ENCODE assay signal across 27 mouse cellular contexts in the genomic region with DNA sequence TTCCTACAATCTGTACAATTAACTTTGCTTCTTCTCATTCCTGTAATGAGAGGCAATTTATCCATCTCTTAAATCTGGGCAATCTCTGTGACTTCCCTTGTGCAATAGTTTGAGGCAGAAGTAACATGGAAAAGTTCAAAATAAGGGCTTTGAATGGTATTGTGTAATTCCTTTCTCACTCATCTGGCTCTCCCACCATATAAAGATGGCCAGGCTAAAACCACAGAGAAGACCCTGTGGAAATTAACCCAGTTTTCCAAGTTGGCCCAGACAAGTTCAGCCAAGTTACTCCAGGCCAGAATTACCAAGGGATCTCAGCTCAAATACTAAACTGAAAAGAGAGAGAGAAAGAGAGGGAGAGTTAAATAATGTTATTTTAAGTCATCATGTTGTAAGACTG.
DNase-seq lines count a peak whose midpoint lies in the region.
"Had no signal": no experiment of that assay in that cellular context is flagged by ENCODE, and none has a peak within 500 bp of the region (broad histone marks: within the 10 kb centered on the region; RNA-seq: fewer than 3 reads in every experiment).

No protein-coding gene starts in this region.

- no peaks in the 10 kb centered on the region for H3K9me3 ChIP-seq in heart, embryonic 10.5 days
- H3K9me3 ChIP-seq: embryonic facial prominence, embryonic 13.5 days; forebrain, embryonic 13.5 days; heart, embryonic 15.5 days; hindbrain, embryonic 13.5 days; intestine, embryonic 15.5 days had no signal

- H3K27me3 ChIP-seq in heart, embryonic 10.5 days (ENCODE audit: insufficient read depth, poor library complexity, severe bottlenecking): no peaks in the 10 kb centered on the region
- H3K27me3 ChIP-seq: CH12.LX; embryonic facial prominence, embryonic 13.5 days; forebrain, embryonic 13.5 days; heart, embryonic 15.5 days; hindbrain, embryonic 13.5 days; intestine, embryonic 15.5 days had no signal

- no peaks in the 10 kb centered on the region for H3K36me3 ChIP-seq in heart, embryonic 10.5 days
- H3K36me3 ChIP-seq: embryonic facial prominence, embryonic 13.5 days; forebrain, embryonic 10.5 days; G1E; heart, embryonic 15.5 days; hindbrain, embryonic 10.5 days; hindbrain, embryonic 13.5 days; intestine, embryonic 15.5 days had no signal

- H3K27ac ChIP-seq in heart, embryonic 10.5 days: no peak overlapping the region
- H3K27ac ChIP-seq: embryonic facial prominence, embryonic 13.5 days; forebrain, embryonic 10.5 days; forebrain, embryonic 13.5 days; gastrocnemius, adult 2 months; heart, embryonic 15.5 days; hindbrain, embryonic 10.5 days; hindbrain, embryonic 13.5 days; intestine, embryonic 15.5 days had no signal

- intact Hi-C loops in gastrocnemius, postnatal 36 days (cut with DNase I): loop anchor here (5.0 kb wide), 1 partner anchor 1370 kb away; no protein-coding TSS in a partner anchor

- H3K4me3 ChIP-seq in heart, embryonic 10.5 days: no peak overlapping the region
- H3K4me3 ChIP-seq: embryonic facial prominence, embryonic 13.5 days; forebrain, embryonic 10.5 days; forebrain, embryonic 13.5 days; gastrocnemius, adult 2 months; heart, embryonic 15.5 days; hindbrain, embryonic 10.5 days; hindbrain, embryonic 13.5 days; intestine, embryonic 15.5 days had no signal

- peak; percentile 30 for DNase-seq in gastrocnemius, adult 18-20 months (ENCODE audit: low spot score)
- DNase-seq in gastrocnemius, postnatal 36 days: no peak
- DNase-seq in heart, adult 9 months (ENCODE audit: low spot score in 2 of 2): peak; percentile 34 to 40
- no peak for DNase-seq in heart, embryonic 10.5 days (ENCODE audit: low spot score)
- DNase-seq in NIH3T3 (ENCODE audit: low read depth) (peak; percentile 60), MN1 (ENCODE audit: low spot score) (no peak)
- peak; percentile 40 for DNase-seq in skeletal muscle tissue, adult 2 months (ENCODE audit: low read depth, low spot score)
- DNase-seq: adrenal gland, postnatal 10 days; adrenal gland, postnatal 36 days; B cell, adult 2 months; cerebellum, adult 18-20 months; cerebellum, adult 9-11 months; cerebellum, postnatal 25 days; gastrocnemius, adult 2 months; gastrocnemius, postnatal 14 days; heart, postnatal 10 days; heart, postnatal 36 days; kidney, adult 11 months had no signal

- H3K4me1 ChIP-seq in heart, embryonic 10.5 days: no peaks in the 10 kb centered on the region
- H3K4me1 ChIP-seq: embryonic facial prominence, embryonic 13.5 days; forebrain, embryonic 13.5 days; heart, embryonic 15.5 days; hindbrain, embryonic 13.5 days; intestine, embryonic 15.5 days had no signal

Comparison
In these comparisons a context has a peak if more than half of its experiments do, and no peak if none do; other contexts are left out.
1. DNase-seq: peak in gastrocnemius, adult 18-20 months (single experiment), heart, adult 9 months (2 of 2), NIH3T3 (single experiment) and skeletal muscle tissue, adult 2 months (single experiment); none in gastrocnemius, postnatal 36 days (0 of 2), heart, embryonic 10.5 days (single experiment) and MN1 (single experiment).